Mouse (Mus musculus): ENCODE measurements around the gene Gm18596. TPM values are rescaled to one million over a fixed set of nuclear protein-coding genes. Genes with fewer than 3 reads are reported as not detected.
"Not testable (repeated sequence)": the region's sequence is repeated elsewhere in the genome, so short reads cannot be mapped to it uniquely, and the experiment has no call there.

Gm18596 gene
- total RNA-seq, 2 experiments from 2014 or later = not detected

DNA sequence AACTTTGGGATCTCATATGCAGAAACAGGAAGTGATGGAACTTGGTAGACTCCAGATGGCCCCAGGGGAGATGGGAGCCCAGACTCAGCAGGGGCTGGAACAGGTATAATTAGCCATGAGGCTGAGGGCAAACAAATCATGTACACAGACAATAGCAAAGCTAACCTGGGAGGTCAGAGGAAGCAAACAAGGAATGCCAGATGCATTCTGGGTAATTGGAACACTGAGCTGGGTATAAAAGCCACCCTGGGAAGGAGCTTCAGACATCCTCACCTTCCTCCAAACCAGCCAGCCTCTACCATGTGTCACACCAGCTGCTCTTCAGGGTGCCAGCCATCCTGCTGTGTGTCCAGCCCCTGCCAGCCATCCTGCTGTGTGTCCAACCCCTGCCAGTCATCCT, 31.3 kb downstream of the Gm18596 start, which contains the start of gene Gm10024:
Gm10024 (plus strand) TSS at position 301 of the 400 bp plus-strand sequence.
- not testable (repeated sequence) for DNase-seq

- DNase-seq = no peak
These were observed 32.6 kb downstream of the Gm18596 start for GRCm38 (mm10) chr10:77709831-77710230.

DNA sequence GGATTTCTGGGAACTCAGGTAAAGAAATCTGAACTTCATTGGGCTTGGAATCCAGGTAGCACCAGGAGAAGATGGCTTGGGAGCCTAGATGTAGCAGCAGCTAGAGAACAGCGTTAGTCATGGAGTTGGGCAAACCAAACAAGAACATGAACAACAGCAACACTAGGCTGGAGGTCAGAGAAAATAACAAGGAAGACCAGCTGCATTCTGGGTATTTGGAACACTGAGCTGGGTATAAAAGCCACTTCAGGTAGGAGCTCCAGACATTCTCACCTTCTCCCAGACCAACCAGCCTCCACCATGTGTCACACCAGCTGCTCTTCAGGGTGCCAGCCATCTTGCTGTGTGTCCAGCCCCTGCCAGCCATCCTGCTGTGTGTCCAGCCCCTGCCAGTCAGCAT, 36.1 kb downstream of the Gm18596 start, which contains the start of gene Gm10272:
Gm10272 (plus strand) TSS at position 301 of the 400 bp plus-strand sequence.
- no peak for DNase-seq

DNA sequence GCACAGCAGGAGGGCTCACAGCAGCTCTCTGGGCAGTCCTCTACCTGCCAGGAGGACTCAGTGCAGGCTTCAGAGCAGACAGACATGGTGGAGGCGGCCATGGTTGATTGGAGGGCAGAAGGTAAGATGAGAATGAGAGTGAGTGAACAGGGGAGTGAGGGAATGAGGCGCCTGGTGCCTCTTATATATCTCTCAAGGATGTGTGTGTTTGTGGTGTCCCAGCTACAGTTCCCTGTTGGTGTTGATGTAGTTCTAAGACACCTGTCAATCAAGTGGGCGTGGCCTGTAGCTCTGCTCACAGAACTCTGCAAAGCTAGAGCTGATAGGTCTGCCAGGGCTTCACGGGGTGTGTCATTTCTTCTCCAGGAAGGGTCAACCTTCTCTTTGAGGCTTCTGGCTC, 45.3 kb downstream of the Gm18596 start, which contains the start of gene Gm9508:
Gm9508 (minus strand) TSS at position 101 of the 400 bp plus-strand sequence.
- no peak for DNase-seq

Other genes with a start within 250 kb of the Gm18596 start
- gene Fam207a, start 226.9 kb downstream of the Gm18596 start, total RNA-seq (2021) = 10 to 100 TPM; 19.2 to 25.0 TPM
- 1 to 10 TPM; 4.2 to 9.1 TPM for gene Itgb2, start 212.4 kb downstream of the Gm18596 start, total RNA-seq (2021)
- 100 to 1,000 TPM; 197 to 219 TPM for gene Pttg1ip, start 160.9 kb downstream of the Gm18596 start, total RNA-seq (2021)
- gene Sumo3, start 136.5 kb downstream of the Gm18596 start, total RNA-seq (2021) = 100 to 1,000 TPM in 1 of 2 experiments, 10 to 100 TPM in 1; 89.0 to 106 TPM
- gene Gm49325, start 136.4 kb downstream of the Gm18596 start, total RNA-seq (2021) = 10 to 100 TPM; 24.1 to 27.6 TPM
- 10 to 100 TPM; 57.3 to 67.6 TPM for gene Ube2g2, start 120.4 kb downstream of the Gm18596 start, total RNA-seq (2021)
- gene Tspear, start 56.1 kb downstream of the Gm18596 start, total RNA-seq (2021) = under 1 TPM; 0.16 to 0.23 TPM
- not detected for gene Gm19402, start 51.9 kb downstream of the Gm18596 start, total RNA-seq (2021)
- gene Gm9508, start 45.4 kb downstream of the Gm18596 start, total RNA-seq (2021) = not detected
- not detected for gene Gm10272, start 36.0 kb downstream of the Gm18596 start, total RNA-seq (2021)
- gene Gm10024, start 31.2 kb downstream of the Gm18596 start, total RNA-seq (2021) = not detected
- not detected for gene Gm10142, start 26.8 kb downstream of the Gm18596 start, total RNA-seq (2021)
- not detected for gene Krtap12-1, start 22.0 kb downstream of the Gm18596 start, total RNA-seq (2021)
- gene Gm10100, start 16.2 kb downstream of the Gm18596 start, total RNA-seq (2021) = not detected
- not detected for gene Gm9736, start 8.7 kb upstream of the Gm18596 start, total RNA-seq (2021)
- not detected for gene Gm3233, start 17.0 kb upstream of the Gm18596 start, total RNA-seq (2021)
- not detected for gene Gm3238, start 28.7 kb upstream of the Gm18596 start, total RNA-seq (2021)
- gene Gm7138, start 34.3 kb upstream of the Gm18596 start, total RNA-seq (2021) = not detected
- gene Gm3250, start 39.9 kb upstream of the Gm18596 start, total RNA-seq (2021) = not detected
- not detected for gene Gm7137, start 45.6 kb upstream of the Gm18596 start, total RNA-seq (2021)
- gene Gm9639, start 52.4 kb upstream of the Gm18596 start, total RNA-seq (2021) = not detected
- gene Gm19668, start 56.5 kb upstream of the Gm18596 start, total RNA-seq (2021) = not detected
- not detected for gene Gm9507, start 69.2 kb upstream of the Gm18596 start, total RNA-seq (2021)
- gene Gm2696, start 72.0 kb upstream of the Gm18596 start, total RNA-seq (2021) = not detected
- not detected for gene Krtap10-4, start 84.5 kb upstream of the Gm18596 start, total RNA-seq (2021)
- not detected for gene Krtap10-10, start 93.3 kb upstream of the Gm18596 start, total RNA-seq (2021)
- gene Gm36176, start 104.2 kb upstream of the Gm18596 start, total RNA-seq (2021) = not detected
- not detected for gene Gm10318, start 110.2 kb upstream of the Gm18596 start, total RNA-seq (2021)
- gene Gm3285, start 119.3 kb upstream of the Gm18596 start, total RNA-seq (2021) = not detected
- 1 to 10 TPM; 4.2 to 5.7 TPM for gene Lrrc3, start 159.9 kb upstream of the Gm18596 start, total RNA-seq (2021)
- gene Trpm2, start 227.9 kb upstream of the Gm18596 start, total RNA-seq (2021) = 1 to 10 TPM; 2.2 to 4.7 TPM
- gene 1810043G02Rik, start 235.9 kb upstream of the Gm18596 start, total RNA-seq (2021) = 10 to 100 TPM; 18.6 to 20.9 TPM